In genomic region chr11:59307422-59308163, GRCm38 (mm10) we compare ENCODE assay signal across 7 mouse cellular contexts. TPM values are rescaled to one million over a fixed set of nuclear protein-coding genes. Genes with fewer than 3 reads are reported as not detected.
DNase-seq lines count a peak whose midpoint lies in the region; ATAC-seq and TF ChIP-seq lines count a peak whose summit lies in the region.

No protein-coding gene starts in this region.

- DNase-seq in adrenal gland, postnatal 25 days: peak; percentile 87
- DNase-seq in embryo, embryonic 11.5 days (ENCODE audit: low read depth, low spot score): peak; percentile 61
- peak; percentile 77 for DNase-seq in heart, adult 8-10 months (ENCODE audit: low spot score)
- peak; percentile 66 to 81 for DNase-seq in kidney, adult 8-10 months
- DNase-seq in liver, adult 2 months (ENCODE audit: extremely low read depth, low read depth, low spot score): peak; percentile 17
- DNase-seq in midbrain, postnatal 0 days (ENCODE audit: low spot score): peak; percentile 63

- no peaks in the 10 kb centered on the region for H3K36me3 ChIP-seq in liver, adult 2 months (ENCODE audit: control insufficient read depth, insufficient read depth, low read length)
- no peaks in the 10 kb centered on the region for H3K36me3 ChIP-seq in midbrain, postnatal 0 days (ENCODE audit: insufficient read depth, low read length)
- no peaks in the 10 kb centered on the region for H3K36me3 ChIP-seq in stomach, embryonic 16.5 days (ENCODE audit: control insufficient read depth, insufficient read depth, low read length)

- H3K4me2 ChIP-seq in midbrain, postnatal 0 days (ENCODE audit: low read depth, low read length, poor library complexity, severe bottlenecking): peak overlapping the region; percentile 90
- H3K4me2 ChIP-seq in stomach, embryonic 16.5 days (ENCODE audit: low read depth, low read length): peak overlapping the region; percentile 85

- ATAC-seq in midbrain, postnatal 0 days (ENCODE audit: low FRiP score): no peak
- peak; percentile 45; the same call in 1 of the 2 replicates for ATAC-seq in stomach, embryonic 16.5 days (ENCODE audit: insufficient read depth, low FRiP score)

- peak overlapping the region; percentile 86 for H3K9ac ChIP-seq in liver, adult 2 months (ENCODE audit: low read depth, low read length)
- peak overlapping the region; percentile 50; the same call in 1 of the 2 replicates for H3K9ac ChIP-seq in midbrain, postnatal 0 days (replicated peaks; ENCODE audit: low read length, poor library complexity, severe bottlenecking)
- H3K9ac ChIP-seq in stomach, embryonic 16.5 days (ENCODE audit: low read length): peak overlapping the region; percentile 80

- no peaks in the 10 kb centered on the region for H3K79me2 ChIP-seq in liver, adult 2 months (ENCODE audit: control insufficient read depth, insufficient read depth, low read length)

- H3K27me3 ChIP-seq in liver, adult 2 months (ENCODE audit: control insufficient read depth, insufficient read depth, low read length): no peaks in the 10 kb centered on the region
- peaks cover 70% of the 10 kb centered on the region for H3K27me3 ChIP-seq in midbrain, postnatal 0 days (ENCODE audit: insufficient read depth, low read length)
- peaks cover 29% of the 10 kb centered on the region for H3K27me3 ChIP-seq in stomach, embryonic 16.5 days (ENCODE audit: control insufficient read depth, insufficient read depth, low read length)

- no peak for TF ChIP-seq POLR2A in liver, adult 2 months (IDR thresholded peaks at IDR 0.05; ENCODE audit: extremely low read depth, insufficient read depth, low read length)

- H3K9me3 ChIP-seq in midbrain, postnatal 0 days (ENCODE audit: low read length): no peaks in the 10 kb centered on the region
- no peaks in the 10 kb centered on the region for H3K9me3 ChIP-seq in stomach, embryonic 16.5 days (replicated peaks; ENCODE audit: control insufficient read depth, low read length)

- peaks cover 2% of the 10 kb centered on the region; the same call in 1 of the 2 replicates for H3K4me1 ChIP-seq in liver, adult 2 months (ENCODE audit: control insufficient read depth, insufficient read depth, low read length)
- peaks cover 4% of the 10 kb centered on the region; the same call in 1 of the 2 replicates for H3K4me1 ChIP-seq in midbrain, postnatal 0 days (ENCODE audit: insufficient read depth, low read length)
- peaks cover 26% of the 10 kb centered on the region for H3K4me1 ChIP-seq in stomach, embryonic 16.5 days (ENCODE audit: control insufficient read depth, insufficient read depth, low read length)

- peak overlapping the region; percentile 80 for H3K4me3 ChIP-seq in liver, adult 2 months (ENCODE audit: insufficient read depth, low read depth, low read length)
- H3K4me3 ChIP-seq in midbrain, postnatal 0 days (ENCODE audit: low read depth, low read length): peak overlapping the region; percentile 61
- H3K4me3 ChIP-seq in stomach, embryonic 16.5 days (replicated peaks; ENCODE audit: low read length): peak overlapping the region; percentile 72

- peak; percentile 84 for TF ChIP-seq CTCF in liver, adult 2 months (IDR thresholded peaks at IDR 0.05; ENCODE audit: low read depth, low read length)
- TF ChIP-seq CTCF in midbrain, postnatal 0 days (IDR thresholded peaks at IDR 0.05): peak; percentile 85

- H3K27ac ChIP-seq in liver, adult 2 months (replicated peaks; ENCODE audit: insufficient read depth, low read depth, low read length): no peak overlapping the region
- no peak overlapping the region for H3K27ac ChIP-seq in midbrain, postnatal 0 days (ENCODE audit: low read depth, low read length)
- no peak overlapping the region for H3K27ac ChIP-seq in stomach, embryonic 16.5 days (ENCODE audit: low read length)

- WGBS in liver, adult 2 months: 2% methylated on average over 45 of the region's 45 CpGs
- WGBS in midbrain, postnatal 0 days: under 1% methylated on average over 45 of the region's 45 CpGs
- under 1% methylated on average over 45 of the region's 45 CpGs for WGBS in stomach, embryonic 16.5 days

RNA-seq across cellular contexts. Expression of gene Wnt9a, which starts 0.9 kb away (rescaled TPM):
- 1.00 and 1.1 TPM in 2 replicates for total RNA-seq in adrenal gland, postnatal 25 days (2021)
- total RNA-seq in heart, adult 8-10 months (2022): 1 to 10 TPM; 4.3 to 4.9 (median 4.6) TPM
- 0.13 and 0.37 TPM in 2 replicates for total RNA-seq in liver, adult 2 months (2014; rRNA removed)
- 0.46 TPM in 2 replicates for polyA plus RNA-seq in liver, adult 2 months (2012; rRNA removed)
- 4.2 and 5.6 TPM in 2 replicates for total RNA-seq in midbrain, postnatal 0 days (2014; rRNA removed)
- polyA plus RNA-seq in midbrain, postnatal 0 days (2015; fragmentation: Nextera tagmentation; extraction: Ambion mirVana): 2.3 and 2.9 TPM in 2 replicates
- 5.6 and 5.8 TPM in 2 replicates for polyA plus RNA-seq in stomach, embryonic 16.5 days (2015; fragmentation: Nextera tagmentation; extraction: Ambion mirVana)

RNA-seq across cellular contexts. Expression of gene Wnt3a, which starts 17.0 kb away (rescaled TPM):
- not detected in 2 replicates for total RNA-seq in adrenal gland, postnatal 25 days (2021)
- not detected for total RNA-seq in heart, adult 8-10 months (2022)
- total RNA-seq in liver, adult 2 months (2014; rRNA removed): not detected in 2 replicates
- polyA plus RNA-seq in liver, adult 2 months (2012; rRNA removed): not detected in 2 replicates
- 0.16 TPM in 1 of 2 replicates, not detected in the other for total RNA-seq in midbrain, postnatal 0 days (2014; rRNA removed)
- polyA plus RNA-seq in midbrain, postnatal 0 days (2015; fragmentation: Nextera tagmentation; extraction: Ambion mirVana): 0.10 TPM in 1 of 2 replicates, not detected in the other
- polyA plus RNA-seq in stomach, embryonic 16.5 days (2015; fragmentation: Nextera tagmentation; extraction: Ambion mirVana): 0.23 and 0.62 TPM in 2 replicates

Comparison
In these comparisons a context has a peak if more than half of its experiments do, and no peak if none do; other contexts are left out.
1. DNase-seq: peak in every context shown above with its lines; median percentile 87 in adrenal gland, postnatal 25 days; 77 in heart, adult 8-10 months; 74 in kidney, adult 8-10 months; 63 in midbrain, postnatal 0 days; 61 in embryo, embryonic 11.5 days; 17 in liver, adult 2 months.